Mouse (Mus musculus) T-helper 2 cell (primary cell): ENCODE results near the gene Ubap2l.

Experiments used
- in situ Hi-C: fragments of 300-600 bp; cut with MboI, MseI; formaldehyde crosslinking; loops from one replicate; pipeline ENCODE4 v1.15.1; 2025; ENCODE audit warnings: high pct_unique_total_duplicates

The Ubap2l gene

GRCm38 (mm10) chr3:90052351-90053241 lies at the start of gene Ubap2l:
Gene Ubap2l, minus strand, starts transcription at chr3:90052628.
- in situ Hi-C loops: no loop called here

GRCm38 (mm10) chr3:90101673-90102072 lies 49.2 kb upstream of the Ubap2l start:
- in situ Hi-C loops: no loop called here

GRCm38 (mm10) chr3:90101010-90101409 lies 48.6 kb upstream of the Ubap2l start:
- in situ Hi-C loops: no loop called here

- in situ Hi-C loops: no loop called here
These were observed 45.5 kb upstream of the Ubap2l start for GRCm38 (mm10) chr3:90097928-90098327.

GRCm38 (mm10) chr3:90094453-90094852 lies 42.0 kb upstream of the Ubap2l start:
- in situ Hi-C loops: no loop called here

GRCm38 (mm10) chr3:90090892-90091291 lies 38.5 kb upstream of the Ubap2l start:
- in situ Hi-C loops: no loop called here

- in situ Hi-C loops: no loop called here
These were observed 36.2 kb upstream of the Ubap2l start for GRCm38 (mm10) chr3:90088617-90089016.

- in situ Hi-C loops: no loop called here
These were observed 33.6 kb upstream of the Ubap2l start for GRCm38 (mm10) chr3:90086068-90086467.

GRCm38 (mm10) chr3:90085281-90085680 lies 32.9 kb upstream of the Ubap2l start:
- in situ Hi-C loops: no loop called here

- in situ Hi-C loops: no loop called here
These were observed 32.4 kb upstream of the Ubap2l start for GRCm38 (mm10) chr3:90084790-90085189.

GRCm38 (mm10) chr3:90083698-90084324 lies 31.4 kb upstream of the Ubap2l start:
- in situ Hi-C loops: no loop called here

- in situ Hi-C loops: no loop called here
These were observed 30.6 kb upstream of the Ubap2l start for GRCm38 (mm10) chr3:90083034-90083433.

- in situ Hi-C loops: no loop called here
These were observed 29.2 kb upstream of the Ubap2l start for GRCm38 (mm10) chr3:90081365-90082240.

- in situ Hi-C loops: no loop called here
These were observed 28.1 kb upstream of the Ubap2l start for GRCm38 (mm10) chr3:90080498-90080863.

- in situ Hi-C loops: loop anchor here (10.0 kb wide), 1 partner anchor 1395 kb away; the partner anchor contains the start of gene Khdc4
These were observed 27.5 kb upstream of the Ubap2l start for GRCm38 (mm10) chr3:90079763-90080497.

- in situ Hi-C loops: loop anchor here (10.0 kb wide), 1 partner anchor 1394 kb away; the partner anchor contains the start of gene Khdc4
These were observed 26.8 kb upstream of the Ubap2l start for GRCm38 (mm10) chr3:90079133-90079762.

GRCm38 (mm10) chr3:90078224-90078623 lies 25.8 kb upstream of the Ubap2l start:
- in situ Hi-C loops: loop anchor here (10.0 kb wide), 1 partner anchor 1393 kb away; the partner anchor contains the start of gene Khdc4

- in situ Hi-C loops: loop anchor here (10.0 kb wide), 1 partner anchor 1392 kb away; the partner anchor contains the start of gene Khdc4
These were observed 24.7 kb upstream of the Ubap2l start for GRCm38 (mm10) chr3:90076921-90077716.

GRCm38 (mm10) chr3:90072294-90072693 lies 19.9 kb upstream of the Ubap2l start, which contains the start of gene Tpm3:
Gene Tpm3, plus strand, starts transcription at chr3:90072649.
- in situ Hi-C loops: loop anchor here (10.0 kb wide), 1 partner anchor 1387 kb away; the partner anchor contains the start of gene Khdc4
